23 mouse cellular contexts compared by ENCODE assay signal in the genomic region with DNA sequence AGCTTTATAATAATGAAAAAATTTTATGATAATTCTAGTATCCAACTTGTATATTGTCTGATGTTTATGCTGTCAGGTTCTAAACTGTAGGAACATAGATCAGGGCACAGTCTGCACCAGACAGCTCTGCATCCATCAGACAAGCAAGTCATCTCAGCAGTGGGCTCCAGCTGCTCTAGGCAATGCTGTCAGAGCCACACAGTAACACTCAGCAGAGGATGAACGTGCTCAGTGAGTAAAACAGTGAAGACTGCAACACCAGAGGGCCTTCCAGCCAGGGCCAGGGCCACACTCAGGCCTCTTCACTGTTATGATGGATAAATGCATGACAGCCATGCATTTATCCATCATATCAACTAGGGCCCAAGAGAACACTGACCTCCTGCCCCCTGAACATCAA.
DNase-seq lines count a peak whose midpoint lies in the region; ATAC-seq and TF ChIP-seq lines count a peak whose summit lies in the region.
"Had no signal": no experiment of that assay in that cellular context is flagged by ENCODE, and none has a peak within 500 bp of the region (broad histone marks: within the 10 kb centered on the region; RNA-seq: fewer than 3 reads in every experiment).

No protein-coding gene starts in this region.

- ATAC-seq in hindbrain, embryonic 13.5 days (ENCODE audit: low FRiP score) = 0 out of 2 replicates have a peak, but pooled peaks have one; percentile 46
- no peak for ATAC-seq in hindbrain, embryonic 14.5 days (ENCODE audit: low FRiP score)
- ATAC-seq in midbrain, embryonic 13.5 days = 0 out of 2 replicates have a peak, but pooled peaks have one; percentile 37
- no peak for ATAC-seq in midbrain, embryonic 15.5 days (replicated peaks)
- no peak for ATAC-seq in neural tube, embryonic 15.5 days (ENCODE audit: low FRiP score)
- ATAC-seq: forebrain, embryonic 15.5 days; Patski had no signal

- no peak for TF ChIP-seq POLR2A in lung, adult 2 months (IDR thresholded peaks at IDR 0.05; ENCODE audit: borderline replicate concordance, extremely low read depth, low read depth, low read length)

- no peaks in the 10 kb centered on the region for H3K9me3 ChIP-seq in hindbrain, embryonic 13.5 days
- no peaks in the 10 kb centered on the region for H3K9me3 ChIP-seq in hindbrain, embryonic 14.5 days (ENCODE audit: control insufficient read depth, low read length)
- H3K9me3 ChIP-seq in midbrain, embryonic 13.5 days = no peaks in the 10 kb centered on the region
- H3K9me3 ChIP-seq in midbrain, embryonic 15.5 days = no peaks in the 10 kb centered on the region
- H3K9me3 ChIP-seq in neural tube, embryonic 15.5 days (replicated peaks) = no peaks in the 10 kb centered on the region
- H3K9me3 ChIP-seq: embryonic facial prominence, embryonic 10.5 days; embryonic facial prominence, embryonic 13.5 days; forebrain, embryonic 12.5 days; forebrain, embryonic 15.5 days; G1E had no signal

- no peaks in the 10 kb centered on the region for H3K27me3 ChIP-seq in hindbrain, embryonic 13.5 days
- no peaks in the 10 kb centered on the region for H3K27me3 ChIP-seq in hindbrain, embryonic 14.5 days (ENCODE audit: control insufficient read depth, insufficient read depth, low read length)
- H3K27me3 ChIP-seq in midbrain, embryonic 13.5 days = no peaks in the 10 kb centered on the region
- H3K27me3 ChIP-seq in midbrain, embryonic 15.5 days (replicated peaks) = no peaks in the 10 kb centered on the region
- H3K27me3 ChIP-seq in neural tube, embryonic 15.5 days (replicated peaks) = no peaks in the 10 kb centered on the region
- H3K27me3 ChIP-seq: CH12.LX; embryonic facial prominence, embryonic 13.5 days; forebrain, embryonic 12.5 days; forebrain, embryonic 15.5 days; Patski had no signal

- H3K4me3 ChIP-seq in hindbrain, embryonic 13.5 days = no peak overlapping the region
- no peak overlapping the region for H3K4me3 ChIP-seq in hindbrain, embryonic 14.5 days (replicated peaks; ENCODE audit: low read length)
- H3K4me3 ChIP-seq in midbrain, embryonic 13.5 days (replicated peaks) = no peak overlapping the region
- H3K4me3 ChIP-seq in midbrain, embryonic 15.5 days = no peak overlapping the region
- H3K4me3 ChIP-seq in neural tube, embryonic 15.5 days (replicated peaks) = no peak overlapping the region
- no peak overlapping the region for H3K4me3 ChIP-seq in lung, adult 2 months (replicated peaks; ENCODE audit: extremely low read depth, low read depth, low read length)
- H3K4me3 ChIP-seq: embryonic facial prominence, embryonic 10.5 days; embryonic facial prominence, embryonic 13.5 days; erythroblast, embryonic 14.5 days; forebrain, embryonic 12.5 days; forebrain, embryonic 15.5 days; heart, adult 2 months had no signal

- H3K9ac ChIP-seq in hindbrain, embryonic 13.5 days = 0 out of 2 replicates have a peak overlapping the region, but pooled peaks have one; percentile 36
- H3K9ac ChIP-seq in hindbrain, embryonic 14.5 days = no peak overlapping the region
- no peak overlapping the region for H3K9ac ChIP-seq in midbrain, embryonic 13.5 days (replicated peaks)
- H3K9ac ChIP-seq in midbrain, embryonic 15.5 days = no peak overlapping the region
- H3K9ac ChIP-seq in neural tube, embryonic 15.5 days (replicated peaks) = no peak overlapping the region
- H3K9ac ChIP-seq: embryonic facial prominence, embryonic 13.5 days; forebrain, embryonic 12.5 days; forebrain, embryonic 15.5 days had no signal

- no peak overlapping the region for H3K4me2 ChIP-seq in hindbrain, embryonic 13.5 days
- H3K4me2 ChIP-seq in hindbrain, embryonic 14.5 days (replicated peaks) = no peak overlapping the region
- H3K4me2 ChIP-seq in midbrain, embryonic 13.5 days (replicated peaks) = no peak overlapping the region
- no peak overlapping the region for H3K4me2 ChIP-seq in midbrain, embryonic 15.5 days
- H3K4me2 ChIP-seq in neural tube, embryonic 15.5 days = no peak overlapping the region
- H3K4me2 ChIP-seq: embryonic facial prominence, embryonic 13.5 days; forebrain, embryonic 12.5 days; forebrain, embryonic 15.5 days; heart, embryonic 11.5 days had no signal

- H3K4me1 ChIP-seq in hindbrain, embryonic 13.5 days (replicated peaks) = peaks cover 4% of the 10 kb centered on the region
- peaks cover 7% of the 10 kb centered on the region; the same call in 1 of the 2 replicates for H3K4me1 ChIP-seq in hindbrain, embryonic 14.5 days (replicated peaks; ENCODE audit: control insufficient read depth, insufficient read depth, low read length)
- no peaks in the 10 kb centered on the region for H3K4me1 ChIP-seq in midbrain, embryonic 13.5 days (replicated peaks)
- H3K4me1 ChIP-seq in midbrain, embryonic 15.5 days = no peaks in the 10 kb centered on the region
- H3K4me1 ChIP-seq in neural tube, embryonic 15.5 days = peaks cover 8% of the 10 kb centered on the region
- no peaks in the 10 kb centered on the region for H3K4me1 ChIP-seq in lung, adult 2 months (ENCODE audit: control insufficient read depth, insufficient read depth, low read length)
- H3K4me1 ChIP-seq: embryonic facial prominence, embryonic 10.5 days; embryonic facial prominence, embryonic 13.5 days; forebrain, embryonic 12.5 days; forebrain, embryonic 15.5 days had no signal

- DNase-seq in hindbrain, embryonic 14.5 days (ENCODE audit: low spot score) = no peak
- peak; percentile 18 for DNase-seq in mesoderm, embryonic 11.5 days (ENCODE audit: low read depth, low spot score)
- DNase-seq in lung, adult 2 months = no peak
- DNase-seq: B cell, adult 2 months; cerebellum, adult 11-12 months; cerebellum, adult 8-10 months; cerebellum, postnatal 36 days; embryo, embryonic 11 days; gastrocnemius, postnatal 25 days; heart, adult 2 months had no signal

- peak overlapping the region; percentile 64; the same call in 1 of the 2 replicates for H3K27ac ChIP-seq in hindbrain, embryonic 13.5 days
- H3K27ac ChIP-seq in hindbrain, embryonic 14.5 days = no peak overlapping the region
- no peak overlapping the region for H3K27ac ChIP-seq in midbrain, embryonic 13.5 days
- H3K27ac ChIP-seq in midbrain, embryonic 15.5 days = no peak overlapping the region
- H3K27ac ChIP-seq in neural tube, embryonic 15.5 days (replicated peaks) = peak overlapping the region; percentile 70; the same call in 1 of the 2 replicates
- H3K27ac ChIP-seq: embryonic facial prominence, embryonic 10.5 days; embryonic facial prominence, embryonic 13.5 days; forebrain, embryonic 12.5 days; forebrain, embryonic 15.5 days; heart, adult 2 months had no signal

- 35% methylated on average over 1 of the region's 1 CpGs for WGBS in hindbrain, embryonic 13.5 days
- WGBS in hindbrain, embryonic 14.5 days = 69% methylated on average over 1 of the region's 1 CpGs
- 63% methylated on average over 1 of the region's 1 CpGs for WGBS in midbrain, embryonic 13.5 days
- 83% methylated on average over 1 of the region's 1 CpGs for WGBS in midbrain, embryonic 15.5 days
- WGBS in neural tube, embryonic 15.5 days = 35% methylated on average over 1 of the region's 1 CpGs
- WGBS in lung, adult 2 months = 41% methylated on average over 1 of the region's 1 CpGs

- no peak for TF ChIP-seq CTCF in lung, adult 2 months (IDR thresholded peaks at IDR 0.05; ENCODE audit: insufficient read depth, low read length)

- no peaks in the 10 kb centered on the region for H3K36me3 ChIP-seq in hindbrain, embryonic 13.5 days
- H3K36me3 ChIP-seq in hindbrain, embryonic 14.5 days (replicated peaks; ENCODE audit: control insufficient read depth, insufficient read depth) = no peaks in the 10 kb centered on the region
- no peaks in the 10 kb centered on the region for H3K36me3 ChIP-seq in midbrain, embryonic 13.5 days
- no peaks in the 10 kb centered on the region for H3K36me3 ChIP-seq in midbrain, embryonic 15.5 days (replicated peaks)
- no peaks in the 10 kb centered on the region for H3K36me3 ChIP-seq in neural tube, embryonic 15.5 days
- H3K36me3 ChIP-seq: embryonic facial prominence, embryonic 10.5 days; embryonic facial prominence, embryonic 13.5 days; forebrain, embryonic 12.5 days; forebrain, embryonic 15.5 days; G1E had no signal

Comparison
In these comparisons a context has a peak if more than half of its experiments do, and no peak if none do; other contexts are left out.
1. ATAC-seq: peak in hindbrain, embryonic 13.5 days (single experiment) and midbrain, embryonic 13.5 days (single experiment); none in hindbrain, embryonic 14.5 days (single experiment), midbrain, embryonic 15.5 days (single experiment) and neural tube, embryonic 15.5 days (single experiment).
2. H3K27ac ChIP-seq: peak in hindbrain, embryonic 13.5 days (single experiment) and neural tube, embryonic 15.5 days (single experiment); none in hindbrain, embryonic 14.5 days (single experiment), midbrain, embryonic 13.5 days (single experiment) and midbrain, embryonic 15.5 days (single experiment).